Mouse (Mus musculus) thymus, adult 2 months (tissue): ENCODE measurements at regions not wholly inside any gene's neighbourhood (a gene's known extent, or its start where the extent isn't known, plus 50 kb on each side); places are given as distances from the start of the nearest gene placed in this dataset.

ENCODE experiments used
- DNase-seq: peaks from one replicate; pipeline ENCODE4 v3.0.0; 2021
- H3K27ac ChIP-seq: fragments of 200-500 bp; 2 replicates; pipeline ENCODE4 v1.5.1; 2012; ENCODE audit warnings: low read length, control low read depth; ENCODE audit not compliant: control insufficient read depth, insufficient read depth
- H3K27me3 ChIP-seq: fragments of 200-500 bp; 2 replicates; pipeline ENCODE4 v1.6.1; 2012; ENCODE audit warnings: mild to moderate bottlenecking, low read length, moderate library complexity, mixed read lengths; ENCODE audit not compliant: control insufficient read depth, insufficient read depth
- H3K36me3 ChIP-seq: fragments of 200-500 bp; 2 replicates; pipeline ENCODE4 v1.6.1; 2012; ENCODE audit warnings: mild to moderate bottlenecking, low read length, moderate library complexity; ENCODE audit not compliant: control insufficient read depth, insufficient read depth
- H3K4me1 ChIP-seq: fragments of 200-500 bp; replicated peaks from 2 replicates; pipeline ENCODE4 v1.6.1; 2012; ENCODE audit warnings: low read length; ENCODE audit not compliant: control insufficient read depth, insufficient read depth
- H3K4me3 ChIP-seq: fragments of 200-500 bp; 2 replicates; pipeline ENCODE4 v1.5.1; 2012; ENCODE audit warnings: mild to moderate bottlenecking, low read length, control low read depth, moderate library complexity; ENCODE audit not compliant: control insufficient read depth, insufficient read depth
- CTCF ChIP-seq: fragments of 200-500 bp; IDR thresholded peaks from 2 replicates; pipeline ENCODE4 v1.5.1; 2012; ENCODE audit warnings: mild to moderate bottlenecking, control low read depth, low read length, moderate library complexity, borderline replicate concordance; ENCODE audit not compliant: control insufficient read depth, poor library complexity, insufficient read depth; ENCODE audit errors: extremely low read depth
- POLR2A ChIP-seq: fragments of 200-500 bp; IDR thresholded peaks from 2 replicates; pipeline ENCODE4 v1.6.1; 2012; ENCODE audit warnings: mild to moderate bottlenecking, low read length, control low read depth, moderate library complexity; ENCODE audit not compliant: control insufficient read depth, poor library complexity, insufficient read depth; ENCODE audit errors: extremely low read depth
- WGBS: fragments of 180-500 bp; shearing (Covaris S2); methylation state at CpG from one replicate; pipeline ENCODE4 v1.1.7; 2018; 5-methylcytosine and 5-hydroxymethylcytosine counted together

DNA sequence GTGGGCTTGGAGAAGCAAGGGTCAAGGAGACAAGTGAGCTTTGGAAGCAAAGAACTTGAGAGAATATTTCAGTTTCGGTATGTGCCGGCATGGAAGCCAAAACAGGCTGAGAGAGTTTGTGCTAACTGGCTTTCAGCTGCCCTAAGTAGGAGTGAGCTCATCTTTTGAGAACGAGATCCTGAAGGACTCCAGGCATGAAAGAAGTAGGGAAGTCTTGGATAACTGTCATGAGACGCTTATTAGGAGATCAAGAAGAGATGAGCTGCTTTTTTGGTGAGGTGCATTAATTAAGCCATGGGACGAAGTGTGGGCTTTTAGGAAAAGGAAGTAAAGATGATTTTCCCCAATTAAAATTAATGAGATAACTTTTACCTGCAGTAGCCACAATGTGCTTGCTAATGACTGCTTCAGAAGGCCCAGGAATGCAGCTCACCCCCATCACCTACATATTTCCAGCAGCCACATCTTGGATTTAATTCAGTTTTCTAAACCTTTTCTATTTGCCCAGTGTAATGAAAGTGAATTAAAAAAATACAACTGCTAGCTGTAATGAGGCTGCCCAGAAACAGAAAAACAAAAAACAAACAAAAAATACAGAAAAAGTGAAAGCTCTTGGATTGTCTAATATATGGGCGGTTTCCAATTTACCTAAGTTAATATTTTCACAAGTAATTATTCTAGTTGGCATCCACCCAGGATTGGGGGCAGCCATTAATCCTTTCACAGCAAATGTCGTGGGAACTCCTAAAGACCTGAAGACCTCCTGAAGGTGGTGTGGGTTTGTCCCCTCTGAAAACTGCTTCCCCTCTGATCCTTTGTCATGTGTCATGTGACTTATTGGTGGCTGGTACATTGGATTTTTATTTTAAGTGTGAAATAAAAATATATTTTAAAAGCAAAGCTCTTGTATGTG, 204.7 kb upstream of the Slc39a10 start:
- WGBS = 82% methylated on average over 7 of the region's 7 CpGs
- DNase-seq = no peak

DNA sequence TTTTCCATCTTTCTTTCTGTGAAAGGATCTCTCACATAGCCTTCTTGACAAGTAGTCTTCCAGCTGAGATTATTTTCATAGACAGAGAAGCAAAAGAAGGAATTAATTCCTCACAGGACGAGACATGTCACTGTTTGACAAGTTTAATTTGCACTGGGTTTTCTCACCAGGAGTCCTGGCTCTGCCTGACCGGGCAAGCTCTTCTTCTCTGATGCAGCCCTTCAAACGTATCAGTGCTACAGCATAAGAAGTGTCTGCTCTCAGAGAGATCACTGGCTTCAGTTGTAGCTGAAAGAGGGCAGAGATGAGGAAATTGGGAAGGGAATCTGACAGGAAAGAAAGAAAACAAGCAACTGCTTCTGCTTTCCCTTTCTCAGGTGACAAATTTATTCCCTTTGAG, 201.8 kb upstream of the Slc39a10 start:
- WGBS = 67% methylated on average over 3 of the region's 3 CpGs
- H3K27me3 ChIP-seq = no peaks in the 10 kb centered on the region
- H3K4me3 ChIP-seq = no peak overlapping the region
- TF ChIP-seq CTCF = no peak
- no peak for TF ChIP-seq POLR2A
- no peak for DNase-seq
- H3K27ac ChIP-seq = no peak overlapping the region
- H3K4me1 ChIP-seq = no peaks in the 10 kb centered on the region
- H3K36me3 ChIP-seq = no peaks in the 10 kb centered on the region

More for the DNA sequence above, 204.7 kb upstream of the Slc39a10 start:
- Histone ChIP-seq H3K27me3 (no peaks in the 10 kb centered on the region), H3K4me1 (no peaks in the 10 kb centered on the region), H3K4me3 (no peak overlapping the region), H3K27ac (no peak overlapping the region), H3K36me3 (no peaks in the 10 kb centered on the region)
- no peak for TF ChIP-seq POLR2A
- no peak for TF ChIP-seq CTCF

DNA sequence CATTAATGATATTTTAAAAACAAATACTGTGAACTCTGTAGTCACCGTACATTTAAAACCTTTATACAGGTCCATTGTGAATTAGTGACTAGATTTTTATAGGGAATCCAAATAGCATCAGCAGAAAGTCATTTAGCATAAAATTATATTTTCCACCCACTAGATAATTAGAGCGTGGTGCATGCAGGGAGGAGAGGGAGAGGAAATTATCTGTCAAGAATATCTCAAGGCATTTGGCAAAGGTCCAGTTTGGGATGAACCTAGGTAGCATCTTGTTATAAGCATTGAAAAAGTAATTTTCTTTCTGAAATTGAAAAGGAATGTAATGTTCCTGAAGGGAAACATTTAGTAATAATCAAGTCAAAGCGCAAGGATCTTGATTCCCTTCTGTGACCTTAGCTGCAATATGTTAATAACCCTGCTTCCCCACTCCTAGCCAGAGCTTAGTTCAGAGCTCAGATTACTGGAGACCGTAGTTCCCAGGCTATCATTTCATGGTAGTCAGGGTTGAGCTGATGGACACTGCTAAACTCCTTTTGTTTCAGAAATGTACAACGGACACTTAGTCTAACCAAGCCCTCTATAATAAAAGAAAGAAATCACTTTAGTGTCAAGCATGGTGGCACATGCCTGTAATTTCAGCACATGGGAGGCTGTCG, 200.8 kb upstream of the Slc39a10 start:
- WGBS = 85% methylated on average over 6 of the region's 6 CpGs
- DNase-seq = no peak
- no peak overlapping the region for H3K4me3 ChIP-seq
- no peaks in the 10 kb centered on the region for H3K36me3 ChIP-seq
- no peaks in the 10 kb centered on the region for H3K4me1 ChIP-seq
- TF ChIP-seq CTCF = no peak
- no peak for TF ChIP-seq POLR2A
- no peaks in the 10 kb centered on the region for H3K27me3 ChIP-seq
- H3K27ac ChIP-seq = no peak overlapping the region

DNA sequence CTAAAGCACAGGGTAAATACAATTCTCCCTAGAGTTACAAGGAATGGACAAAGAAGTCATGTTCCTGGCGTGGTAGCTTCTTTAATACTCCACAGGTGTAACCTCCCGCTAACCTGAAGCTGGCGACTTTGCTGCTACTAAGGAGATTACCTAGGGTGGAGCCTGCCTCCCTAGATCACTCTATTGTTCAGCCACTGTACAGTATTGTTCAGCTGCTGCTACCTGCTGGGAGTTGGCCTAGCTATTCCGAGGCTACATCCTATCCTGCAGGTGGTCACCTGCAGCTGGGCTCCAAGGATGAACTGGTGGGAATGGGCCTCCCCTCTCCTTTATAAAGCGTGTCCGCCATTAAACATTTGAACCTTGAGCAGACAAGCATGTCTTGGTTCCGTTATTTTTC, 183.8 kb upstream of the Slc39a10 start:
- H3K4me1 ChIP-seq = no peaks in the 10 kb centered on the region
- no peaks in the 10 kb centered on the region for H3K27me3 ChIP-seq
- DNase-seq = no peak
- H3K36me3 ChIP-seq = no peaks in the 10 kb centered on the region
- TF ChIP-seq CTCF (no peak), POLR2A (no peak)
- H3K4me3 ChIP-seq = no peak overlapping the region
- no peak overlapping the region for H3K27ac ChIP-seq
- WGBS = 91% methylated on average over 7 of the region's 7 CpGs

DNA sequence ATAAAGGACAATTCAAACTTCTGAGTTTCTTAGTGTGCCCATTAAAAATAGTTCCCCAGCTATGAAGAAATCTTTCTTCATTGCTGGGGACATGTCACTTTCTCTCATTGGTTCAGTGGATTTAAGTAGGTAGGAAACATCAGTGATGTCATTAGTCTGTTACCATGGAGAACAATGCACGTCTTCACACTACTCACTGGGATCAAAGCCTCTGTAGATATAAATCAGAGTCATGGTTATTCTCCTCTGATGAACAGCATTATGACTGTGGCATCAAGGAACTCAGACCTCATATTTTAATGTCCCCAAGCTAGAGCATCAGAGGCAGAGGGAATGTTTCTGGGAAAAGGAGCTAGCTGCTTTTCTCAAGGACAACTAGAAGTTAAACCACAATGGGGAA, 165.5 kb upstream of the Slc39a10 start:
- no peaks in the 10 kb centered on the region for H3K36me3 ChIP-seq
- H3K27me3 ChIP-seq = no peaks in the 10 kb centered on the region
- WGBS = 77% methylated on average over 1 of the region's 1 CpGs
- H3K27ac ChIP-seq = no peak overlapping the region
- DNase-seq = no peak
- no peak for TF ChIP-seq POLR2A
- no peaks in the 10 kb centered on the region for H3K4me1 ChIP-seq
- no peak overlapping the region for H3K4me3 ChIP-seq

DNA sequence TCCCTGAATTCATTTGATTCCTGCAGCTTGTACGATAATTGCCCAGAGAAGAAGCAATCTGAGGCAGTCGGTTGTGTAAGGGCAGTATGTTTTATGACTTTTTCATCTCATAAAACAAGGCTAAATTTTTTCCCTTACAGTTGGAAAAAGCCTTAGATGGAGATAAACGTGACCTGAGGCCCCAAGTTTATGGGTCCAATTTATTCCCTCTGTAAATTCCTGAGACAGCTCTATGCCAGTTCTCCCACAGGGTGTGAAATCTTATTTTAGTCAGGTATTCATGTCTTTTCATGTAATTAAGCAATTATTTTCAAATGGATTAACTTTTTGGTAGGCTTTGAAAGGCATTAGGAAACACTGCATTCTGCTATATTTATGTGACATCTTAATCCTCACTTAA, 164.7 kb upstream of the Slc39a10 start:
- WGBS = 85% methylated on average over 3 of the region's 3 CpGs
- DNase-seq = no peak
- Histone ChIP-seq H3K27me3 (no peaks in the 10 kb centered on the region), H3K27ac (no peak overlapping the region), H3K4me3 (no peak overlapping the region), H3K36me3 (no peaks in the 10 kb centered on the region), H3K4me1 (no peaks in the 10 kb centered on the region)
- no peak for TF ChIP-seq CTCF
- no peak for TF ChIP-seq POLR2A

DNA sequence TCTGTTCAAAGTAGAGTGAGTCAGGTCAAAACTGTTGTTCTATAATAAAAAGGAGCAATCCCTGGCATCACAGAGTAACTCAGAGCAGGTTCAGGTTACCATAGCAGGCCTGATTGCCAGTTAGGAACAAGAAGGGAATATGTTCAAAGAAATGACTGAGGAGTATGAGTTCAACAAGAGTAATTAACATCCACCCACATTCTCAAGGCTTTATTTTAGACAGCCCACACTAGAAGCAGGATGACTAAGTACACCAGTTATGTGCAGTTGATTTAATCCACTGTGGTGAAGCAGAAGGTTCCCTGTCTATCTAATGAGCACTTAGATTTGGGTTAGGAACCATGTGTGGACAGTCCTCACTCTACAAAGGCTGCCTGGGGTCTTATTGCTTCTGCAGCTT, 158.5 kb upstream of the Slc39a10 start:
- Histone ChIP-seq H3K4me3 (no peak overlapping the region), H3K4me1 (no peaks in the 10 kb centered on the region), H3K36me3 (no peaks in the 10 kb centered on the region), H3K27me3 (no peaks in the 10 kb centered on the region), H3K27ac (no peak overlapping the region)
- TF ChIP-seq CTCF = no peak
- TF ChIP-seq POLR2A = no peak
- DNase-seq = no peak
